12 mouse cellular contexts compared by ENCODE assay signal in genomic region chr11:35904955-35905550, GRCm38 (mm10).
"Had no signal": no experiment of that assay in that cellular context is flagged by ENCODE, and none has a peak within 500 bp of the region (broad histone marks: within the 10 kb centered on the region; RNA-seq: fewer than 3 reads in every experiment).

No protein-coding gene starts in this region.

- DNase-seq: kidney, adult 8-10 months; kidney, postnatal 36 days; layer of hippocampus, adult 9-11 months; layer of hippocampus, postnatal 36 days; lung, embryonic 14.5 days; lung, postnatal 14 days; thymus, postnatal 4 days had no signal

- H3K27me3 ChIP-seq: limb, embryonic 15.5 days; liver, embryonic 12.5 days; midbrain, embryonic 15.5 days; neural tube, embryonic 12.5 days; stomach, embryonic 15.5 days had no signal

- ATAC-seq: liver, embryonic 12.5 days; midbrain, embryonic 15.5 days had no signal
